Comparison of ENCODE assay signal across 10 mouse cellular contexts in the genomic region with DNA sequence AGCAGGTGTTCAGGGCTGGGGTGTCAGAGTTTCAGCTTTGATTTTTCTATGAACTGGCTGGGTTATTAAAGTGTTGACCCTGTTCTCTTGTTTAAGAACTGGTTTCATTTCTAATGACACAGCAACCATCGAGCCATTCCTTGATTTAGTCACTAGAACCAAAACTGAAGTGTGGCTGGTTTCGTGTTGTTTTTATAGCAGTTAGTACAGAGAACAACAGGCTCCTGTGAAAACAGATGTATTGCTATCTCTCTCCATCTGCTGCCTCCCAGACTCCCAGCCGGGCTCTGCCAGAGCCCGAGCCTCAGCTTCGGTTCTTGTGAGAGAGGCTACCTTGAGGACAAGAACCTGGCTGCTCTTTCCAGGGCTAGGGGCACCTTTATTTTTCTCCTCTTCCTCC.
DNase-seq lines count a peak whose midpoint lies in the region; TF ChIP-seq lines count a peak whose summit lies in the region.
"Had no signal": no experiment of that assay in that cellular context is flagged by ENCODE, and none has a peak within 500 bp of the region (broad histone marks: within the 10 kb centered on the region; RNA-seq: fewer than 3 reads in every experiment).

No protein-coding gene starts in this region.

- peak; percentile 42 to 58 for DNase-seq in frontal cortex, postnatal 36 days (ENCODE audit: low spot score in 2 of 2)
- DNase-seq in frontal cortex, postnatal 10 days (ENCODE audit: low spot score in 2 of 2): no peak
- DNase-seq in brain, embryonic 14.5 days (ENCODE audit: low read depth): peak; percentile 62
- DNase-seq in layer of hippocampus, postnatal 14 days (ENCODE audit: low spot score in 2 of 2): peak; percentile 51 to 79
- peak; percentile 11 for DNase-seq in right cerebral cortex, postnatal 4 days
- DNase-seq in adrenal gland, postnatal 10 days: no peak
- DNase-seq in thymus, postnatal 25 days: no peak
- DNase-seq: cerebellum, adult 9-10 months; heart, adult 18-20 months; heart, postnatal 14 days had no signal

- TF ChIP-seq CTCF in brain, embryonic 14.5 days (IDR thresholded peaks at IDR 0.05; ENCODE audit: borderline replicate concordance, extremely low read depth, insufficient read depth, insufficient read length): no peak

- TF ChIP-seq POLR2A in brain, embryonic 14.5 days (IDR thresholded peaks at IDR 0.05; ENCODE audit: borderline replicate concordance, extremely low read depth, insufficient read depth, insufficient read length, poor library complexity, severe bottlenecking): no peak

Comparison
In these comparisons a context has a peak if more than half of its experiments do, and no peak if none do; other contexts are left out.
1. DNase-seq: peak in frontal cortex, postnatal 36 days (2 of 2), brain, embryonic 14.5 days (single experiment), layer of hippocampus, postnatal 14 days (2 of 2) and right cerebral cortex, postnatal 4 days (single experiment); none in frontal cortex, postnatal 10 days (0 of 2), adrenal gland, postnatal 10 days (single experiment) and thymus, postnatal 25 days (single experiment).